32 mouse cellular contexts compared by ENCODE assay signal in the genomic region with DNA sequence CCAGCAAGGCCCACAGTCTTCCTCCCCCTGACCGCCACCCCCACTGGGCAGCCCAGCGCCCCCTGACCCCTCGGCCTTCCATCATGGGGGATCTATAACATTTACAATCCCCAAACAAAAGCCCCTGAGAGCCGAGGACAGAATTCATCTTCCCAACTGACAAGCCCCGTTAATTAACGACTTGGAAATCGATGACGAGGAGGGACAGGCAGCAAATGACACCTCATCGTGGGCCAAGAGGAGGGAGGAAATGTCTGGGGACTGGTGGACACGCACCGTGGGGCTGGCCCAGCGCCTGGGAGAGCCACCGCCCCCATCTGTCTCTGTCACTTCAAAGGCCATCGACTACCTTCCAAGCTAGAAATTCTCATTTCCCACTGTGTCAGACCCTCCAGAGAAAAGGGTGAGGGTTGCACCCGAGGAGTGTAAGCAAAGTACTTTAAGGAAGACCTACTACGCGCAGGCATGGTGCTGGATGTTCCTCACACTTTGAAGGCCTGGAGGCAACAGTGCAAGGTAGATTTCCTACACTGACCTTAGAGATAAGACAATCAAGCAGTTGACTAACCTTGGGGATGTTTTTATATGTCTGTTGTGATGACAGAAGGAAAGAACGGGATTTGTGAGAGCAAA.
DNase-seq lines count a peak whose midpoint lies in the region; ATAC-seq lines count a peak whose summit lies in the region.
"Had no signal": no experiment of that assay in that cellular context is flagged by ENCODE, and none has a peak within 500 bp of the region (broad histone marks: within the 10 kb centered on the region; RNA-seq: fewer than 3 reads in every experiment).

No protein-coding gene starts in this region.

- DNase-seq in hindbrain, embryonic 10.5 days (ENCODE audit: low spot score), result peak; percentile 32
- peak; percentile 35 for DNase-seq in neural tube, embryonic 10.5 days (ENCODE audit: extremely low spot score, low spot score)
- DNase-seq in embryo, embryonic 9.5 days (ENCODE audit: extremely low spot score), result peak; percentile 44
- no peak for DNase-seq in left cerebral cortex, postnatal 36 days (ENCODE audit: low spot score in 2 of 2)
- no peak for DNase-seq in ovary, adult 18-20 months (ENCODE audit: low spot score)
- DNase-seq: adrenal gland, adult 8-10 months; cerebellum, adult 11 months; cerebellum, adult 9-10 months; heart, adult 2 months; heart, postnatal 4 days; kidney, adult 8-10 months; kidney, postnatal 10 days; lung, embryonic 14.5 days; lung, postnatal 14 days; retina, postnatal 1 day; right cerebral cortex, postnatal 14 days; thymus, postnatal 4 days had no signal

- no peak overlapping the region for H3K4me2 ChIP-seq in hindbrain, embryonic 12.5 days (replicated peaks)
- H3K4me2 ChIP-seq in neural tube, embryonic 15.5 days, result no peak overlapping the region
- H3K4me2 ChIP-seq: embryonic facial prominence, embryonic 13.5 days; heart, embryonic 12.5 days; intestine, embryonic 15.5 days; limb, embryonic 12.5 days; liver, embryonic 15.5 days; lung, embryonic 14.5 days; neural tube, embryonic 13.5 days had no signal

- ATAC-seq in hindbrain, embryonic 12.5 days (ENCODE audit: low FRiP score), result no peak
- ATAC-seq in neural tube, embryonic 15.5 days (ENCODE audit: low FRiP score), result no peak
- ATAC-seq: activated CD4-positive, CD25-positive, alpha-beta regulatory T cell, adult 4 months; CD4-positive, CD25-positive, alpha-beta regulatory T cell, adult 4 months; forebrain, embryonic 16.5 days; hindbrain, postnatal 0 days; intestine, embryonic 15.5 days; midbrain, embryonic 16.5 days had no signal

- H3K27me3 ChIP-seq in hindbrain, embryonic 10.5 days (ENCODE audit: insufficient read depth, poor library complexity, severe bottlenecking), result peaks cover 45% of the 10 kb centered on the region
- H3K27me3 ChIP-seq in hindbrain, embryonic 12.5 days, result peaks cover 7% of the 10 kb centered on the region; the same call in 1 of the 2 replicates
- peaks cover 8% of the 10 kb centered on the region; the same call in 1 of the 2 replicates for H3K27me3 ChIP-seq in neural tube, embryonic 15.5 days (replicated peaks)

- intact Hi-C loops in left cerebral cortex, postnatal 36 days (cut with DNase I), result no loop called here

- no peak overlapping the region for H3K4me3 ChIP-seq in hindbrain, embryonic 10.5 days
- H3K4me3 ChIP-seq in hindbrain, embryonic 12.5 days, result no peak overlapping the region
- H3K4me3 ChIP-seq in neural tube, embryonic 15.5 days (replicated peaks), result no peak overlapping the region
- H3K4me3 ChIP-seq: embryonic facial prominence, embryonic 13.5 days; heart, adult 2 months; heart, embryonic 12.5 days; intestine, embryonic 15.5 days; layer of hippocampus, adult 2 months; limb, embryonic 12.5 days; liver, embryonic 15.5 days; midbrain, embryonic 10.5 days; neural tube, embryonic 13.5 days had no signal

- H3K9ac ChIP-seq in hindbrain, embryonic 12.5 days, result no peak overlapping the region
- no peak overlapping the region for H3K9ac ChIP-seq in neural tube, embryonic 15.5 days (replicated peaks)
- H3K9ac ChIP-seq: embryonic facial prominence, embryonic 13.5 days; heart, embryonic 12.5 days; intestine, embryonic 15.5 days; limb, embryonic 12.5 days; liver, embryonic 15.5 days; lung, embryonic 14.5 days; neural tube, embryonic 13.5 days had no signal

- WGBS in hindbrain, embryonic 10.5 days, result 56% methylated on average over 18 of the region's 18 CpGs
- WGBS in hindbrain, embryonic 12.5 days, result 27% methylated on average over 18 of the region's 18 CpGs
- 21% methylated on average over 18 of the region's 18 CpGs for WGBS in neural tube, embryonic 15.5 days

- H3K27ac ChIP-seq in hindbrain, embryonic 10.5 days, result no peak overlapping the region
- no peak overlapping the region for H3K27ac ChIP-seq in hindbrain, embryonic 12.5 days
- no peak overlapping the region for H3K27ac ChIP-seq in neural tube, embryonic 15.5 days (replicated peaks)
- H3K27ac ChIP-seq: embryonic facial prominence, embryonic 13.5 days; heart, adult 2 months; hindbrain, postnatal 0 days; intestine, embryonic 15.5 days; layer of hippocampus, adult 2 months; limb, embryonic 12.5 days; liver, embryonic 15.5 days; midbrain, embryonic 10.5 days; neural tube, embryonic 13.5 days had no signal

- H3K4me1 ChIP-seq in hindbrain, embryonic 10.5 days (replicated peaks), result peaks cover 39% of the 10 kb centered on the region
- peaks cover 12% of the 10 kb centered on the region; the same call in 1 of the 2 replicates for H3K4me1 ChIP-seq in hindbrain, embryonic 12.5 days
- H3K4me1 ChIP-seq in neural tube, embryonic 15.5 days, result peaks cover 4% of the 10 kb centered on the region; the same call in 1 of the 2 replicates
- H3K4me1 ChIP-seq: embryonic facial prominence, embryonic 13.5 days; heart, embryonic 12.5 days; intestine, embryonic 15.5 days; limb, embryonic 12.5 days; liver, embryonic 15.5 days had no signal

- H3K9me3 ChIP-seq in hindbrain, embryonic 10.5 days, result no peaks in the 10 kb centered on the region
- H3K9me3 ChIP-seq in hindbrain, embryonic 12.5 days (replicated peaks), result no peaks in the 10 kb centered on the region
- H3K9me3 ChIP-seq in neural tube, embryonic 15.5 days (replicated peaks), result no peaks in the 10 kb centered on the region
- H3K9me3 ChIP-seq: embryonic facial prominence, embryonic 13.5 days; heart, embryonic 12.5 days; intestine, embryonic 15.5 days; limb, embryonic 12.5 days; liver, embryonic 15.5 days; midbrain, embryonic 10.5 days; neural tube, embryonic 13.5 days had no signal

- no peaks in the 10 kb centered on the region for H3K36me3 ChIP-seq in hindbrain, embryonic 10.5 days
- H3K36me3 ChIP-seq in hindbrain, embryonic 12.5 days, result no peaks in the 10 kb centered on the region
- no peaks in the 10 kb centered on the region for H3K36me3 ChIP-seq in neural tube, embryonic 15.5 days
- H3K36me3 ChIP-seq: embryonic facial prominence, embryonic 13.5 days; heart, embryonic 12.5 days; intestine, embryonic 15.5 days; limb, embryonic 12.5 days; liver, embryonic 15.5 days; midbrain, embryonic 10.5 days; neural tube, embryonic 13.5 days had no signal

Comparison
In these comparisons a context has a peak if more than half of its experiments do, and no peak if none do; other contexts are left out.
1. DNase-seq: peak in hindbrain, embryonic 10.5 days (single experiment), neural tube, embryonic 10.5 days (single experiment) and embryo, embryonic 9.5 days (single experiment); none in left cerebral cortex, postnatal 36 days (0 of 2) and ovary, adult 18-20 months (single experiment).